Mouse (Mus musculus) G1E (cell line): ENCODE measurements at regions not wholly inside any gene's neighbourhood (a gene's known extent, or its start where the extent isn't known, plus 50 kb on each side); places are given as distances from the start of the nearest gene placed in this dataset.

Experiments used
- CTCF ChIP-seq: IDR thresholded peaks from 2 replicates; pipeline ENCODE4 v1.5.1; 2012; ENCODE audit warnings: low read depth, low read length, inconsistent platforms, mixed read lengths
- GATA1 ChIP-seq: IDR thresholded peaks from 2 replicates; pipeline ENCODE4 v1.6.1; 2012; ENCODE audit warnings: borderline replicate concordance, low read length, inconsistent platforms, mixed read lengths
- POLR2AphosphoS5 ChIP-seq: IDR thresholded peaks from 2 replicates; pipeline ENCODE4 v1.6.1; 2012; ENCODE audit warnings: low read depth, low read length, inconsistent platforms; ENCODE audit not compliant: insufficient replicate concordance
- TAL1 ChIP-seq: conservative IDR thresholded peaks from 2 replicates; pipeline ENCODE4 v1.6.1; 2012; ENCODE audit warnings: low read depth, low read length, inconsistent platforms, mixed read lengths

DNA sequence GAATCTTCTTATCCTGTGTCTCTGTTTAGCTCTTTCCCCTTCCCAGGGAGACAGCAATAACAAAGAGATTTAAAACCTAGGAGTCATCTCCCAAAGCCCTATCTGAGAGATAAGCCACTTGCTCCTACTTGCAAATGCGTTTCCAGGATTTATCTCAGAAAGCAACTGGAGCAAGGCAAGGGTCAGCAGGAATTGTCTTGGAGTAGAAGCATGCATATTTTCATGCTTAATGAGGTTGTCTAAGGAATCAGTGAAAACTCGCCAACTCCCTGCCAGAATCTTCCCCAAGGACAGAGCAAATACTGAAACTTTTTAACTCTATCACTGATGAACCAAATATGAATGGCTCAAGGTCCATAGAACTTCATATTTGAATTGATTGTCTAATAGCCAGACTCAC lies 234.6 kb upstream of the Cd180 start:
- TF ChIP-seq CTCF (no peak), TAL1 (no peak), GATA1 (no peak), POLR2AphosphoS5 (no peak)
